Mouse (Mus musculus) right cerebral cortex, postnatal 14 days (tissue): ENCODE data around the gene Flt1.

Experiments used
- DNase-seq: peaks from one replicate; pipeline ENCODE4 v3.0.0; 2022

The Flt1 gene

GRCm38 (mm10) chr5:147539815-147540214 lies 186.0 kb downstream of the Flt1 start:
- no peak for DNase-seq

DNA sequence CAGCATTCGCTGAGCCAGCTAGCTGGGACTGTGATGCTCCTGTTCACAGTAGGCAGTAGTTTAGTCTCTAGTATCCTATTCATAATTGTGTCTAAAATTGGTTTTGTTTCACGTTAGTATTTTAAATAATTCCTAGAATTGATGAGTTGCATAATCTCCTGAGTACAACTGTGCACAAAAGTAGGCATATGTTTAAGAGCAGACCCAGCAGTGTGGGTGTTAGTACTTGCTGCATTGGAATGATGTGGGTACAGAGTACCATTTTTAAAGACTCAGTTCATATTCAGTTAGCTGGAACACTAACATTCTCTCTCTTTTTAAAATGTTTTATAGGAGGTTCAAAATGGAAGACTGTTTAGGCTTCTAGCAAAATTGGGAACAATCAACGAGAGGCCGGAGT lies 186.4 kb downstream of the Flt1 start:
- DNase-seq, result no peak

DNA sequence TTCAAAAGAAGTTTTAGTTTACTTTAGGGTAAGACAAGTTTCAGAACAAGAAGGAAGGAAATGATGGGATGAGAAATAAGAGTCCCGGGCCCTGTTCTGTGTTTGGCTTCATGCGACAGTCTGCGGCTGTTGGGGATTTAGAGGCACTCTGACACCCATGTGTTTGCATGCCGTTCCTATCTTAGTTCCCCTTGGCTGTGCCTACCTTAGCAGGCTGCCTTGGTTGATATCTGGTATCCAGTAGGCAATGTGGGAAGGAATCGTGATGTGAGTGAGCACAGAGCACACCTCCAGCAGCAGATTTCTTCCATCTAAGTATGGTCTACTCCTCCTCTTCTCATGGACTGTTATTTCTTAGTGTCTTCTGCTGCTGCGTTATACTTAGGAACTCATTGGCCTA lies 193.8 kb downstream of the Flt1 start:
- no peak for DNase-seq

DNA sequence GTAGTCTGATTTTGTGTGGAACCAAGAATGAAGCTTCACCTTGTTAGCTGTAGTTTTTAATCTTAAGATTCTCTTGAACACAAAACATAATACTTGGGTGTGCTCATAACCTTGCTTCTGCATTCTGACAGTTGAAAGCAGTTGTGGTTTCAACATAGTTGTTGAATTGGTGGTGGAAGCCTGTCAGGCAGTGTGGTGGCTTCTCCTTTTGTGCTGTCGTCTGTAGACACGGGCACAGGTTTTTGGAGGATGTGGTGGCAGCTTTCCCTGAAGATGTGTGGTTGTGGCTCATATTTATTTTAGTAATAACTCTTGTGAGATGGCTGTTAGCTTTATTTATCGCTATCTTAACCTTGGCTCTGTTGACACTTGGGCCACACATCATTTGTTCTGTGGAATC lies 198.0 kb downstream of the Flt1 start:
- no peak for DNase-seq

DNA sequence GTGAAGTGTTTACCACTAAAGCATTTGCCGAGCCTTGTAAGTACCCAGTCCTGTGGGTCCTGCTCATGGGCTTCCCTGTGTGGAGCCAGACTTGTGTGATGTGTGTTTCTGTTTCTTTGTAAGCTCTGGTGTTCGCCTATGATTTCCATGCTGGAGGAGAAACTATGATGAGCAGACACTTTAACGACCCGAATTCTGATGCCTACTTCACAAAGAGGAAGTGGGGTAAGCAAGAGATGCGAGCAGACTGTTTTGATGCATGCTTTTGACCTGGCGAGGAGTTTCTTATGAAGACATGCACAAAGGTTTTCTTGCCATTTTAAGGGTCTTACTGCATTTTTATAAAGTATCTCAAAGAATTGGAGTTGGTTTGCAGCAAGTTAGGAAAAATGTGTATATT lies 198.8 kb downstream of the Flt1 start:
- no peak for DNase-seq
